Mouse (Mus musculus): Measurements from ENCODE around the gene Togaram2. TPM values are rescaled to one million over a fixed set of nuclear protein-coding genes. Genes with fewer than 3 reads are reported as not detected.

Togaram2 gene
- polyA plus RNA-seq, 1 experiment = not detected

- no peak overlapping the region for H3K4me3 ChIP-seq (ENCODE audit: insufficient read depth, low read depth, low read length)
- H3K4me1 ChIP-seq (ENCODE audit: control insufficient read depth, insufficient read depth, insufficient read length, low read length) = no peaks in the 10 kb centered on the region
- no peak overlapping the region for H3K27ac ChIP-seq (replicated peaks; ENCODE audit: low read depth, low read length)
Measured at GRCm38 (mm10) chr17:71664172-71664571, 8.9 kb upstream of the Togaram2 start.

- no peak overlapping the region for H3K4me3 ChIP-seq (ENCODE audit: insufficient read depth, low read depth, low read length)
- no peaks in the 10 kb centered on the region for H3K4me1 ChIP-seq (ENCODE audit: control insufficient read depth, insufficient read depth, insufficient read length, low read length)
- H3K27ac ChIP-seq (replicated peaks; ENCODE audit: low read depth, low read length) = no peak overlapping the region
Measured at GRCm38 (mm10) chr17:71665201-71665600, 7.9 kb upstream of the Togaram2 start.

DNA sequence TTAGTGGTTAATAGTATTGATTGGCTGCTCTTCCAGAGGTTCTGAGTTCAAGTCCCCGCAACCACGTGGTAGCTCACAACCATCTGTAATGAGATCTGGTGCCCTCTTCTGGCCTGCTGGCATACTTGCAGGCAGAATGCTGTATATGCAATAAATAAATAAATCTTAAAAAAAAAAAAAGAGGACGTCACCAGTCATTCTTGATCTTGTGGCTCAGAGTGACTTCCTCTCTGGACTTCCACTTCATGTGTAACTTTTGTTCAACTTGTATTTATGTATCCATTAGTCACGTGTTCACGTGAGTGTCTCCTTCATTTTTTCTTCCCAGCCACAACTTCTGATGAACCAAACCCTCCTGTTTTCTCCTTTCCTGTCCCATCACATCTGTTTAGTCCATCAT is 3.5 kb upstream of the Togaram2 start:
- Histone ChIP-seq H3K4me1 (ENCODE audit: control insufficient read depth, insufficient read depth, insufficient read length, low read length) (no peaks in the 10 kb centered on the region), H3K4me3 (ENCODE audit: insufficient read depth, low read depth, low read length) (no peak overlapping the region), H3K27ac (replicated peaks; ENCODE audit: low read depth, low read length) (no peak overlapping the region)

- no peak overlapping the region for H3K27ac ChIP-seq (replicated peaks; ENCODE audit: low read depth, low read length)
- H3K4me3 ChIP-seq (ENCODE audit: insufficient read depth, low read depth, low read length) = no peak overlapping the region
- H3K4me1 ChIP-seq (ENCODE audit: control insufficient read depth, insufficient read depth, insufficient read length, low read length) = no peaks in the 10 kb centered on the region
Measured at GRCm38 (mm10) chr17:71671840-71672546, 1.1 kb upstream of the Togaram2 start.

DNA sequence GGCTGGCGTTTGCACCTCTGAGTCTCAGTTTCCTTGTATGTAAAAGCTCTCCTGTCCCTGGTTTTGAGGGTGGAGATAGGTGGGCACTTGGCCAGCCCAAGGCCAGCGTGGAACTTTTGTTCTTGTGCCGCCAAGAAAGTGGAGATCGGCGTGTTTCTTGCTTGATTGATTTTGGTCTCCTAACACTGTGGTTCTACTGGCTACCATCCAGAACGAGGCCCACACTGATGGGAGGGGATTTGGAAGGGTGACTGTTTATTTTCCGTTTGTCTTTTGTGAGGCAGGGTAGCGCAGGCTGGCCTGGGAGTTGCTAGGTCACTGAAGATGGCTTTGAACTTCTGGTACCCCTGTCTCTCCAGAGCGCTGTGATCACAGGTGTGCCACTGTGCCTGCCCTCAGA is 875 bp downstream of the Togaram2 start:
- no peaks in the 10 kb centered on the region for H3K4me1 ChIP-seq (ENCODE audit: control insufficient read depth, insufficient read depth, insufficient read length, low read length)
- no peak overlapping the region for H3K4me3 ChIP-seq (ENCODE audit: insufficient read depth, low read depth, low read length)
- no peak overlapping the region for H3K27ac ChIP-seq (replicated peaks; ENCODE audit: low read depth, low read length)

- no peak overlapping the region for H3K4me3 ChIP-seq (ENCODE audit: insufficient read depth, low read depth, low read length)
- no peaks in the 10 kb centered on the region for H3K4me1 ChIP-seq (ENCODE audit: control insufficient read depth, insufficient read depth, insufficient read length, low read length)
- no peak overlapping the region for H3K27ac ChIP-seq (replicated peaks; ENCODE audit: low read depth, low read length)
Measured at GRCm38 (mm10) chr17:71674886-71675285, 1.8 kb downstream of the Togaram2 start.

DNA sequence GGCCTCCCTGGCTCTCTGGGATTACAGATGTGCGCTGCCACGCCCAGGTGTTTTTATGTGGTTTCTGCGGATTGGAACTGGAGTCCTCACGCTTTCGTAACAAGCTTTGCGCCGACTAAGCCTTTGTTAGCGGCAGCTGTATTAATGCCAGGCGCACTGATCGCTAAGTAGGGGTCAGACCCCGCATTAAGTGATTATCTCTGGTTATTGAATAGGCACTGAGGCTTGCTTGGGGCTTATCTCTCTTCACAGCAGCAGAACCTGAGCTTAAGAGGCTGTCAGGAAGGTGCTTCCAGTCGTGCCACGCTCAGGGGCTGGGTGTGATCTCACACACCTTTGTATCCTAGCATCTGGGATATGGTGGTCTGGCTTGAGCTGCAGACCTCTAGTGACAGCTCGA is 8.6 kb downstream of the Togaram2 start:
- H3K27ac ChIP-seq (replicated peaks; ENCODE audit: low read depth, low read length) = no peak overlapping the region

DNA sequence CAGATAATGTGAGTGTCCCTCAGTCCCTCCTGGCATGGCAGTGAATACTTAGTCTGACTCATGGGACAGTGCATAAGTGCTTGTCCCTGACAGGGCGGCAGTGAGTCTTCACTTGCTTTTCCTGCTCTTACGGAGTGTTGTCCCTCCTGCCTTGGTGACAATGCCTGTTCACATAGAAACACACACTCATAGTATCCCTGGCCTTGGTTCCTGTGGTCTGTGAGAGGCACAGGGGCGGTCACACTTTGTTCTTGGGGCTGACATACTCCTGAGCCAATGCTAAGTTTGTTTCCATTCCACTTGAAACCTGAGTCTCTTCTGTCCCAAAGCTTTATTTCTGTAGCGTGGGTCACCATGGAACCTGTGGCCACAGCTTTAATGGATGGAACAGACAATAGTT is 9.3 kb downstream of the Togaram2 start:
- no peak overlapping the region for H3K27ac ChIP-seq (replicated peaks; ENCODE audit: low read depth, low read length)
- H3K4me1 ChIP-seq (ENCODE audit: control insufficient read depth, insufficient read depth, insufficient read length, low read length) = no peaks in the 10 kb centered on the region
- H3K4me3 ChIP-seq (ENCODE audit: insufficient read depth, low read depth, low read length) = no peak overlapping the region

More for the DNA sequence above, 8.6 kb downstream of the Togaram2 start:
- Histone ChIP-seq H3K4me3 (ENCODE audit: insufficient read depth, low read depth, low read length) (no peak overlapping the region), H3K4me1 (ENCODE audit: control insufficient read depth, insufficient read depth, insufficient read length, low read length) (no peaks in the 10 kb centered on the region)

DNA sequence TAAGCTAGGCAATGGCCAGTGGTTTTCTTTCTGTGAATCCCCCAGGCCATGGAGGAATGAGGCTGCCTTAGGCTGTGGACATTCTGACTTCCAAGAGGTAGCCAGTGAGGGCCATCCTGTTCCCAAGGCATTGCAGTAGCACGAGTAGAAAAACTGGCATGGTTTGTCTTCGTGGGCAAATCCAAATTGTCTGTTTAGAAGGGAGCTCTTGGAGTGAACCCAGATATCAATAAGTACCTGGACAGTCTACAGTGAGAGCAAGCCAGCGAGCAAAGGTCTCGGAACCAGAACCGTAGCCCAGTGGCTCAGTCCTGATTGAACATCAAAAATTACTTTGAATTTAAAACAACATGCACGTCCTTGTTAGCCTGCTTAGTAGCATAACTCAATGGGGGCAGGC is 10.2 kb downstream of the Togaram2 start:
- Histone ChIP-seq H3K4me1 (ENCODE audit: control insufficient read depth, insufficient read depth, insufficient read length, low read length) (no peaks in the 10 kb centered on the region), H3K4me3 (ENCODE audit: insufficient read depth, low read depth, low read length) (no peak overlapping the region), H3K27ac (replicated peaks; ENCODE audit: low read depth, low read length) (no peak overlapping the region)

DNA sequence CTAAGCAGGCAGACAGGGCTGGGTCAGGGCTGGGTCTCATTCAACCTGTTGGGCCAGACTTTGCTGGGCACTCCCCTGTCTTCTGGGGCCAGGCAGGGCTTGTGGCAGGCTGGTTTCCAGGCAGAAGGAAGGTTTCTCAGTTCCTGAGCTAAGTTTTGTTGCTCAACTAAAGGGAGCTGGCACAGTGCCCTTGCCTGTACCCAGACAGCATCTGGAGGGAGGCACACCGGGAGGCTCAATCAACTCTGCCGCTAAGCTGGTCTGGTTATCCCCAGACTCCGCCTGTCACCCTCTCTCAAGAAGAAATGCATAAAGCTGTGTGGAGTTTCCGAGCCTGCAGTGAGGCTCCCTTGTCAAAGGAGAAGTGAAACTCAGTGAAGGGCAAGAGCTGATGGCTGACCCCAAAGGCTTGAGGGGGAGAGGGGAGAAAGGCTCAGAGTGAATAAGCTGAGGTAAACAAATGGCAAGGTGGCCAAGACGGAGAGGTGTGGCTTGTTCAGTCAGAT is 11.1 kb downstream of the Togaram2 start:
- Histone ChIP-seq H3K27ac (replicated peaks; ENCODE audit: low read depth, low read length) (no peak overlapping the region), H3K4me3 (ENCODE audit: insufficient read depth, low read depth, low read length) (no peak overlapping the region), H3K4me1 (ENCODE audit: control insufficient read depth, insufficient read depth, insufficient read length, low read length) (no peaks in the 10 kb centered on the region)

DNA sequence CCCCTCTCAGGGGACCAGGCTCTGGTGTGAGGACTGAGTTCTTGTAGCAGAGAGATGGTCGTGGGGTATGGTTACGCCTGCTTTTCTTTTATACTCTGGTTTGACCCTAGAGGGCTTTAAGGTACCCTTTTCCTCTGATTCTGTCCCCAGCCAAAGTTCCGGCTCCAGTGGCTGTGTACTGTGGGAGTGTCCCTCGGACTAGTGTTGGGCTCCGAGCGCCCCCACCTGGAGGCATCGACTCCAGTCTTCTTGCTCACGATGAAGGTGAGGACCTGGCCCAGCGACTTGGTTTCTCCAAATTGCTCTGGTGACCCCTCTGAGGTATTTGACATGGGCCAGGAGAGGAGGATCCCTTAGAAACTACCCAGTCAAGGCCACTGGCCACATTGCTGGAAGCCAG is 14.4 kb downstream of the Togaram2 start:
- H3K27ac ChIP-seq (replicated peaks; ENCODE audit: low read depth, low read length) = no peak overlapping the region
- no peak overlapping the region for H3K4me3 ChIP-seq (ENCODE audit: insufficient read depth, low read depth, low read length)
- no peaks in the 10 kb centered on the region for H3K4me1 ChIP-seq (ENCODE audit: control insufficient read depth, insufficient read depth, insufficient read length, low read length)

DNA sequence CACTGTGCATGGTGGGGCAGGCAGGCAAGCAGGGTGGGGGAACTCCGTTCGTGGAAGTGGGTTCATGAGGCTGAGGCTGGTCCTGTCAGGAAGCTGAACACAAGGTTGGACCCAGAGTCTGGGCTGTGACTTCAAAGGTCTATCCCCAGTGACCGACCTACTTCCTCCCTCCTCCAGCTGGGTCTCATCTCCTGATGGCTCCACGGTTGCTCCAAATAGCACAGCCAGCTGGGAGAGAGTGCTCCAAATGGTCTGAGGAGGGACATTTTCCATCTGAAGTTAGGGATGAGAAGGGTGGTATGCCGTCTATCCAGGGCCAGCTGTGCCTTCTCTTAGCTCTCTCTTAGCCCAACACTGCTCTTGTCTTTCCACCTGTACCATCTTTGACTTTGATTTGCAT is 16.8 kb downstream of the Togaram2 start:
- Histone ChIP-seq H3K27ac (replicated peaks; ENCODE audit: low read depth, low read length) (no peak overlapping the region), H3K4me3 (ENCODE audit: insufficient read depth, low read depth, low read length) (no peak overlapping the region), H3K4me1 (ENCODE audit: control insufficient read depth, insufficient read depth, insufficient read length, low read length) (no peaks in the 10 kb centered on the region)

DNA sequence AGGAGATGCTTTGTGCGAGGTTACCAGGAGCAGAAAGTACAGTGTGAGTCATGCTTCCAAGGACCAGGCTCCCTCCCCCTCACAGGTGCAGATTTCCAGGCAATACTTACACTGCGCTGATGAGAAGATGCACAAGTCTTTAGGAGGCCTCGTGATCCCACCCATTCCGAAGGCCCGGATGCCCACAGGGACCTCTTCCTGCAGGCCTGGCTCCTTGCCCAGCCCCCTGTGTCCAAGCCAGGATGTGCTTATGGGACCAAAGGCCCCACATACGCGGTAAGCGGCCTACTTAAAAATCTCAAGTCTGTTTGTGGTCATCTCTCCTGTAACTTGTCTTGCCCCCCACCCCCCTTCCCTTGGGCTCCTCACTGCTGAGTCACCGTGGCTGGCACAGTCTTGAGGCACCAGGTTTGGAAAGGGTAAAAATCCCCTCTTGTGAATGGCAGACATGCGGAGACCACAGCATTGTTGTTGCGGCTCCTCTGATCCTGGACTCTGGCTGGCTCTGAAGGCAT is 18.4 kb downstream of the Togaram2 start:
- Histone ChIP-seq H3K4me3 (ENCODE audit: insufficient read depth, low read depth, low read length) (no peak overlapping the region), H3K27ac (replicated peaks; ENCODE audit: low read depth, low read length) (no peak overlapping the region), H3K4me1 (ENCODE audit: control insufficient read depth, insufficient read depth, insufficient read length, low read length) (no peaks in the 10 kb centered on the region)

- no peaks in the 10 kb centered on the region for H3K4me1 ChIP-seq (ENCODE audit: control insufficient read depth, insufficient read depth, insufficient read length, low read length)
Measured at GRCm38 (mm10) chr17:71693313-71693712, 20.3 kb downstream of the Togaram2 start.

DNA sequence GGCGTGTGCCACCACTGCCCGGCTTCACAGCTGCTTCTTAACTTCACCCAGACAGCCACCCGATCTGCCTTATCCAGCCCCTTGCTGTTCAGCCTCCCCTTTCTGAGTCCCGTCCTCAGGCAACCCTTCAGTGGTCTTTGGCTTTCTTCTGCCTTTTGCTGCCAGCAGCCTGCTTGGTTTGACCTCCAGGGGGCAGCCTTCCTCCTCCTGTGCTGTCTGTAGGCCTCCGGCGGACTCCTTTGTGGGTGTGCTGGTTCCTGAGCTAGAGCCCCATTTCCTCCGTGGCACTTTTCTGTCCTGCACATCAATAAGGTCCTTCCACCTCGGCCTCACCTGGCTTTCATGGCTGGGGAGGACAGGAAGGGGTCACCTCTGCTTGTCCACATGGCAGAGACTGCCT is 20.7 kb downstream of the Togaram2 start:
- no peak overlapping the region for H3K27ac ChIP-seq (replicated peaks; ENCODE audit: low read depth, low read length)
- no peak overlapping the region for H3K4me3 ChIP-seq (ENCODE audit: insufficient read depth, low read depth, low read length)
- H3K4me1 ChIP-seq (ENCODE audit: control insufficient read depth, insufficient read depth, insufficient read length, low read length) = no peaks in the 10 kb centered on the region

More at GRCm38 (mm10) chr17:71693313-71693712, 20.3 kb downstream of the Togaram2 start:
- no peak overlapping the region for H3K4me3 ChIP-seq (ENCODE audit: insufficient read depth, low read depth, low read length)
- no peak overlapping the region for H3K27ac ChIP-seq (replicated peaks; ENCODE audit: low read depth, low read length)

DNA sequence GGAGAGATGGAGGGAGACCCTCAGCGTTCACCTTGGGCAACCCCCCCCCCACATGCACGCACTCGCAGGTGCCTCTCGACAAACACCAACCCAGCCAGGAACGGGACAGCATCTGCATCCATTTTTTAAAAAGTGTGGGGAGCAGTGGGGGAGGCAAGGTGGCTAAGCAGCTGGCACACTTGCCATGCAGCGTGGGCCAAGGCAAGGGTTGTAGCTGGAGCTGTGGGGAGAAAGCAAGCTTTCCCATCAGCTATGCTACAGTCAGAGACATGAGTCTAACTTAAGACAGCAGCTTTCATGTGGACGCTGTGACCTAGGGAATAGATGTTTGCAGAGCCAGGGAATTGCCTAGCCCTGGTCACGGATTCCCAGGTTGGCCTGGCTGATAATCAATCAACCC is 22.1 kb downstream of the Togaram2 start:
- Histone ChIP-seq H3K27ac (replicated peaks; ENCODE audit: low read depth, low read length) (no peak overlapping the region), H3K4me3 (ENCODE audit: insufficient read depth, low read depth, low read length) (no peak overlapping the region), H3K4me1 (ENCODE audit: control insufficient read depth, insufficient read depth, insufficient read length, low read length) (no peaks in the 10 kb centered on the region)
